Mouse (Mus musculus) heart, embryonic 10.5 days (tissue): ENCODE data around the gene Ubiad1. TPM values are rescaled to one million over a fixed set of nuclear protein-coding genes. Genes with fewer than 3 reads are reported as not detected.

Experiments
- DNase-seq: peaks from one replicate; pipeline ENCODE4 v3.0.0-alpha.2; 2017; ENCODE audit warnings: low spot score
- H3K27ac ChIP-seq: fragments of 300-500 bp; sonication (generic); 2 replicates; pipeline ENCODE4 v1.5.1; 2016; ENCODE audit warnings: mild to moderate bottlenecking
- H3K27me3 ChIP-seq: fragments of 300-500 bp; sonication (generic); 2 replicates; pipeline ENCODE4 v1.6.1; 2016; ENCODE audit warnings: mild to moderate bottlenecking; ENCODE audit not compliant: poor library complexity, insufficient read depth, severe bottlenecking
- H3K36me3 ChIP-seq: fragments of 300-500 bp; sonication (generic); 2 replicates; pipeline ENCODE4 v1.6.1; 2016; ENCODE audit warnings: mild to moderate bottlenecking, moderate library complexity
- H3K4me1 ChIP-seq: fragments of 300-500 bp; sonication (generic); 2 replicates; pipeline ENCODE4 v1.6.1; 2016; ENCODE audit warnings: mild to moderate bottlenecking
- H3K4me3 ChIP-seq: fragments of 300-500 bp; sonication (generic); 2 replicates; pipeline ENCODE4 v1.5.1; 2016; ENCODE audit warnings: mild to moderate bottlenecking, moderate library complexity
- H3K9me3 ChIP-seq: fragments of 300-500 bp; sonication (generic); 2 replicates; pipeline ENCODE4 v1.6.1; 2016; ENCODE audit warnings: mild to moderate bottlenecking, moderate library complexity
- WGBS: fragments of 180-500 bp; shearing (Covaris S2); methylation state at CpG from one replicate; pipeline ENCODE4 v1.1.7; 2016; 5-methylcytosine and 5-hydroxymethylcytosine counted together
- polyA plus RNA-seq: library from polyadenylated mRNA; unstranded; fragments of >200 nt; fragmentation: Nextera tagmentation; extraction: Ambion mirVana; gene quantifications from 2 replicates; pipeline ENCODE4 v1.2.1, GENCODE M21; 2016

Ubiad1 gene
- polyA plus RNA-seq, 1 experiment from 2014 or later: 26.9 TPM

DNA sequence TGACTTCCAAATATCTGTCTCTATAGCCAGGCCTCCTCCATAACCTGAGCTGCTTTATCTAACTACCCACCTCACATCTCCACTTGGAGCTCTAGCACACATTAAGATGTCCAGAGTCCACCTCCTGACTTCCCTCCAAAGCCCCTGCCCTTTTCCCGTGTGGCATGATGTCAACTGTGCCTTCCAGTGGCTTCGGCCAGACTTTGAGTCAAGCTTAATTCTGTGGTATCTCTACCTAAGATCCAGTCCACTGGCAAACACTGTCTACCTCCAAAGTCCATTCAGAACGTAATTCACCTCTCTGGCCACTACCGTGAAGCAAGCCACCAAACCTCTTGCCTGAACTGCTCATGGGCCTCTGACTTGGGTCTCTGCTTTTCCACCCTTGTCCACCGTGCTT lies 2.6 kb downstream of the Ubiad1 start:
- H3K27ac ChIP-seq: no peak overlapping the region
- 91% methylated on average over 5 of the region's 5 CpGs for WGBS
- peaks cover 20% of the 10 kb centered on the region for H3K4me1 ChIP-seq

GRCm38 (mm10) chr4:148435657-148436330 lies 8.8 kb downstream of the Ubiad1 start:
- Histone ChIP-seq H3K36me3 (peaks cover 46% of the 10 kb centered on the region), H3K9me3 (no peaks in the 10 kb centered on the region), H3K4me1 (peaks cover 11% of the 10 kb centered on the region; the same call in 1 of the 2 replicates), H3K4me3 (no peak overlapping the region), H3K27ac (no peak overlapping the region), H3K27me3 (no peaks in the 10 kb centered on the region)
- no peak for DNase-seq
- WGBS: 68% methylated on average over 6 of the region's 6 CpGs

More for the DNA sequence above, 2.6 kb downstream of the Ubiad1 start:
- no peaks in the 10 kb centered on the region for H3K27me3 ChIP-seq
- peaks cover 18% of the 10 kb centered on the region for H3K36me3 ChIP-seq
- H3K4me3 ChIP-seq: no peak overlapping the region
- DNase-seq: no peak
- no peaks in the 10 kb centered on the region for H3K9me3 ChIP-seq

DNA sequence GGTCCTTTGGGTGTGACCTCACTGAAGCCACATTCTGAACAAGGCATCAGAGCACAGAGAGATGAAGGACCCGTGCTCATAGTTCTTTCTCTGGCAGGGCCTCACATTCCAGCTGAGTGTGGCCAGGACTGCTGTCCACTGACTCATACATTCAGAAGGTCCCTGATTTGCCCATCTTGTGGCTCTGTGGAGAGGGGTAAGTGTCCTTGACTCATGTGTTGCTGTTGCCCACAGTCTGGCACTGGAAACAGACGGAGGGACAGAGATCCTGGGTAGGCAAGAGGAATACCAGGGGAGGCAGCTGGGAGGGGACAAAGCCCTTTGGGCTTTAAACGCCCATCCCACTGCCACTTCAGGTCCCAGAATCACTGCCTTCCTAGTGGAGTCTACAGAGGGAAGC lies 9.5 kb downstream of the Ubiad1 start:
- Histone ChIP-seq H3K27me3 (no peaks in the 10 kb centered on the region), H3K4me3 (no peak overlapping the region), H3K27ac (no peak overlapping the region), H3K9me3 (no peaks in the 10 kb centered on the region), H3K36me3 (peaks cover 40% of the 10 kb centered on the region), H3K4me1 (peaks cover 11% of the 10 kb centered on the region; the same call in 1 of the 2 replicates)
- DNase-seq: no peak
- WGBS: 88% methylated on average over 3 of the region's 3 CpGs

DNA sequence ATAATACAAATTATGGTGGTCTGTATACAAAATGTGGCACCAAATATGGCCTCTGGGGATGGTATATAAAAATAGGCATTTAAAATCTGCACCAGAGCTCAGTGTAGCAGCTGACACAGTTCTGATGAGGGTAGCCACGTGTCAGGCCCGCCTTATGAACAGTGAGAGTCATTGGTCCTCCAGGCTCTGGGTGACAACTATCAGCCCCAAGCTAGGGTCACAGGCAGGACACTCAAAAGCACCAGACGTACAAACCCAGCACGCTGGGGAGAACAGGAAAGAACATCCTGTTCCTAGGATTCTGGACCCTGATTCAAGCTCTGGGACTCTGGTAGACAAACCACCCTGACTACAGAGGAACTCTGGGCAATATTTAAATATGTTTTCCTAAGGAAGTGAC lies 10.0 kb downstream of the Ubiad1 start:
- WGBS: 90% methylated on average over 4 of the region's 4 CpGs
- peaks cover 11% of the 10 kb centered on the region; the same call in 1 of the 2 replicates for H3K4me1 ChIP-seq
- DNase-seq: no peak

DNA sequence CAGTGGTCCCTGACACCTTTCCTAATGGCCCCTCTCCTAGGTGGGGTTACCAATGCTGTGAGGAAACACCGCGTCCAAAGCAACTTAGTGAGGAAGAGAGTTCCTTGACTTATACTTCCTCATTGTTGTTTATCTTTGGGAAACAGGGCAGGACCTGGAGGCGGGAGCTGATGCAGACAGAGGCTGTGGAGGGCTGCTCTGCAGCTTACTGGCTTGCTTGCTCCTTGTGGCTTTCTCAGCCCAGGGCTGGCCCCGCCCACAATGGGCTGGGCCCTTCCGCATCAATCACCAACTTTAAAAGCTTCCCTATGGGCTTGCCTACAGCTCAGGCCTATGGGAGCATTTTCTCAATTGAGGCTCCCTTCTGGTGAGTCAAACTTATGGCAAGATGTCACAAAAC lies 10.8 kb downstream of the Ubiad1 start:
- H3K27ac ChIP-seq: no peak overlapping the region

More for the DNA sequence above, 10.0 kb downstream of the Ubiad1 start:
- Histone ChIP-seq H3K9me3 (no peaks in the 10 kb centered on the region), H3K4me3 (no peak overlapping the region), H3K27ac (no peak overlapping the region), H3K27me3 (no peaks in the 10 kb centered on the region), H3K36me3 (peaks cover 37% of the 10 kb centered on the region)

GRCm38 (mm10) chr4:148433336-148433735 lies 11.2 kb downstream of the Ubiad1 start:
- DNase-seq: no peak
- H3K4me3 ChIP-seq: no peak overlapping the region
- H3K9me3 ChIP-seq: no peaks in the 10 kb centered on the region
- 76% methylated on average over 18 of the region's 18 CpGs for WGBS
- H3K4me1 ChIP-seq: peaks cover 11% of the 10 kb centered on the region; the same call in 1 of the 2 replicates
- H3K36me3 ChIP-seq: peaks cover 32% of the 10 kb centered on the region
- no peaks in the 10 kb centered on the region for H3K27me3 ChIP-seq
- no peak overlapping the region for H3K27ac ChIP-seq

More for the DNA sequence above, 10.8 kb downstream of the Ubiad1 start:
- H3K27me3 ChIP-seq: no peaks in the 10 kb centered on the region
- no peak overlapping the region for H3K4me3 ChIP-seq
- WGBS: 68% methylated on average over 5 of the region's 5 CpGs
- H3K9me3 ChIP-seq: no peaks in the 10 kb centered on the region
- no peak for DNase-seq
- peaks cover 11% of the 10 kb centered on the region; the same call in 1 of the 2 replicates for H3K4me1 ChIP-seq
- H3K36me3 ChIP-seq: peaks cover 37% of the 10 kb centered on the region

GRCm38 (mm10) chr4:148432488-148432887 lies 12.1 kb downstream of the Ubiad1 start:
- no peak overlapping the region for H3K27ac ChIP-seq
- no peak for DNase-seq
- peaks cover 11% of the 10 kb centered on the region; the same call in 1 of the 2 replicates for H3K4me1 ChIP-seq
- 0 out of 2 replicates have a peak, but pooled peaks cover under 1% of the 10 kb centered on the region for H3K27me3 ChIP-seq
- 83% methylated on average over 4 of the region's 4 CpGs for WGBS
- H3K9me3 ChIP-seq: no peaks in the 10 kb centered on the region
- H3K36me3 ChIP-seq: peaks cover 31% of the 10 kb centered on the region
- no peak overlapping the region for H3K4me3 ChIP-seq

GRCm38 (mm10) chr4:148430880-148431519 lies 13.6 kb downstream of the Ubiad1 start:
- WGBS: 78% methylated on average over 11 of the region's 11 CpGs
- no peak overlapping the region for H3K4me3 ChIP-seq
- peaks cover 11% of the 10 kb centered on the region; the same call in 1 of the 2 replicates for H3K4me1 ChIP-seq
- H3K9me3 ChIP-seq: no peaks in the 10 kb centered on the region
- peaks cover 23% of the 10 kb centered on the region for H3K36me3 ChIP-seq
- peak; percentile 74 for DNase-seq
- 0 out of 2 replicates have a peak, but pooled peaks cover 6% of the 10 kb centered on the region for H3K27me3 ChIP-seq
- H3K27ac ChIP-seq: no peak overlapping the region

GRCm38 (mm10) chr4:148429686-148430085 lies 14.9 kb downstream of the Ubiad1 start:
- H3K4me3 ChIP-seq: no peak overlapping the region
- peaks cover 11% of the 10 kb centered on the region; the same call in 1 of the 2 replicates for H3K36me3 ChIP-seq
- peaks cover 11% of the 10 kb centered on the region; the same call in 1 of the 2 replicates for H3K4me1 ChIP-seq
- peak; percentile 88 for DNase-seq
- WGBS: 28% methylated on average over 6 of the region's 6 CpGs
- H3K27me3 ChIP-seq: 0 out of 2 replicates have a peak, but pooled peaks cover 6% of the 10 kb centered on the region
- no peak overlapping the region for H3K27ac ChIP-seq
- no peaks in the 10 kb centered on the region for H3K9me3 ChIP-seq

- H3K4me3 ChIP-seq: no peak overlapping the region
- no peak for DNase-seq
- H3K27ac ChIP-seq: no peak overlapping the region
- H3K4me1 ChIP-seq: peaks cover 11% of the 10 kb centered on the region; the same call in 1 of the 2 replicates
- 0 out of 2 replicates have a peak, but pooled peaks cover 6% of the 10 kb centered on the region for H3K27me3 ChIP-seq
- peaks cover 9% of the 10 kb centered on the region; the same call in 1 of the 2 replicates for H3K36me3 ChIP-seq
- WGBS: 81% methylated on average over 11 of the region's 11 CpGs
- no peaks in the 10 kb centered on the region for H3K9me3 ChIP-seq
These were observed 15.4 kb downstream of the Ubiad1 start for GRCm38 (mm10) chr4:148429121-148429520.

DNA sequence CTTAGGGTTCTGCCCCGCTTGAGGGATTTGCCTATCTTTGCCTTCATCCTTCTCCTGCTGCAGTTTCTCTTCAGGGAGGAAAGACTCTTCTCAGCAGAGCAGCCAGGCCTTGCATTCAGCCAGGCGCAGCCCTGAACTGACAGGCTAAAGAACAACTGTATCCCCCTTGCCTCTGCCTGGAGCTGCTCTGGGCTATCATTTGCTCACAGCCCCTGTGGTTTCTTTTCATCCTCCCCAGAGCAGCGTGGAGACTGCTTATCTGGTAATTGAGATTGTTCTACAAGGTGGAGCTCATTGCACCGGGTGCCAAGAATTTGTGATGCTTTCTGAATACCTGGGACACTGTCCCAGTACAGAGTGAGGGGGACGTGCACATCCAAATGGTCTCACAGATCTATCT lies 16.0 kb downstream of the Ubiad1 start:
- Histone ChIP-seq H3K27me3 (0 out of 2 replicates have a peak, but pooled peaks cover 6% of the 10 kb centered on the region), H3K27ac (no peak overlapping the region), H3K4me1 (peaks cover 7% of the 10 kb centered on the region; the same call in 1 of the 2 replicates), H3K9me3 (no peaks in the 10 kb centered on the region), H3K4me3 (no peak overlapping the region), H3K36me3 (peaks cover 5% of the 10 kb centered on the region; the same call in 1 of the 2 replicates)
- 71% methylated on average over 5 of the region's 5 CpGs for WGBS
- DNase-seq: no peak

DNA sequence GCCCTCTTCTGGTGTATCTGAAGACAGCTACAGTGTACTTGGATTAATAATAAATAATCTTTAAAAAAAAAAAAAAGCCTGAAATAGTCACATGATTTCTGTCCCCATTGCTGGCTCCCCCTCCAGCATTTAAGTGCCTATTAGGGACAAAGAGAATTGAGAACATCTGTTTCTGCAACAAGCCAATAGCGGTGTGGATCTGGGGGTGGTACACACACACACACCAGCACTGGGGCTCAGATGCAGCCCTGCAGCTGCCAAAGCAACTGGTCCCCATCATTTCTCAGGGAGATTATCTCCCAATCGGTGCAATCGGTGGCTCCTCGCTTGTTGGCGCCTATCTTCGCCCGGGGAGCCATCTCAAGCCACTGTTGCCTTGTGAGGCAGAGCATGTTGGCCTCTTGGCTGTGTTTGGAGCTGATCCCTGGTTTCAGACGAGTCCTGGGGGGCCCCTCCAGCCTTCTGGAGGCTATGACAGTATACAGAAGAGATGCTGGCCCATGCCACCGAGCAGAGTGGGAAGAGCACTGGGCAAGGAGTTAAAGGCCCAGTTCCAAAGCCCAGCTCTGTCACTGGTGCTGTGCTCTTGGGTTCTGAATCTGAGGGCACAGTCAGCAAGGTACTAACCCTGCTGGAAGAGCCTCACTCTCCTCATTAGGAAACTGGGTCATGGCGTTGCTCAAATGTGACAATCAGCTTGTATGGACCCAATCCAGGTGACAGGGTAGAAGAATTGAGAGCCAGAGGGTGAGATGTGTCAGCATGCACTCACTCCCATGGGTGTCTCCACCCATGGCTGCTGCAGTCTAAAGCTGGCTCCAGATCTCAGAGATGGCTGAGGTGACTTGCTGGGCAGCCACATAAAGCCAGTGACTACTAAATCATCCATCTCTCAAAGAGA lies 17.4 kb downstream of the Ubiad1 start:
- Histone ChIP-seq H3K4me3 (no peak overlapping the region), H3K36me3 (peaks cover 5% of the 10 kb centered on the region; the same call in 1 of the 2 replicates), H3K27ac (no peak overlapping the region), H3K9me3 (no peaks in the 10 kb centered on the region), H3K27me3 (0 out of 2 replicates have a peak, but pooled peaks cover 6% of the 10 kb centered on the region), H3K4me1 (no peaks in the 10 kb centered on the region)
- no peak for DNase-seq
- WGBS: 75% methylated on average over 10 of the region's 10 CpGs
